Mouse (Mus musculus) neural tube, embryonic 11.5 days (tissue): Measurements from ENCODE around the gene Fam217b. TPM values are rescaled to one million over a fixed set of nuclear protein-coding genes. Genes with fewer than 3 reads are reported as not detected.
A peak's percentile ranks its signal among the peaks of the same experiment; 100 is the strongest.

Experiments used
- ATAC-seq: fragments of 200-750 bp; cut with Nextera tagmentation; 2 replicates; pipeline ENCODE4 v1.8.0; 2017; ENCODE audit warnings: moderate number of reproducible peaks, mild to moderate bottlenecking, moderate TSS enrichment, moderate library complexity; ENCODE audit not compliant: insufficient read depth, low FRiP score, low TSS enrichment
- DNase-seq: peaks from one replicate; pipeline ENCODE4 v3.0.0-alpha.2; 2015; ENCODE audit warnings: low spot score
- H3K27ac ChIP-seq: fragments of 300-500 bp; sonication (generic); 2 replicates; pipeline ENCODE4 v1.5.1; 2014; ENCODE audit warnings: low read depth, mild to moderate bottlenecking, low read length
- H3K27me3 ChIP-seq: fragments of 300-500 bp; sonication (generic); 2 replicates; pipeline ENCODE4 v1.6.1; 2014; ENCODE audit warnings: mild to moderate bottlenecking, low read length, mixed read lengths; ENCODE audit not compliant: control insufficient read depth, insufficient read depth
- H3K36me3 ChIP-seq: fragments of 300-500 bp; sonication (generic); 2 replicates; pipeline ENCODE4 v1.6.1; 2014; ENCODE audit warnings: mild to moderate bottlenecking, low read length, moderate library complexity, mixed read lengths; ENCODE audit not compliant: control insufficient read depth, insufficient read depth
- H3K4me1 ChIP-seq: fragments of 300-500 bp; sonication (generic); 2 replicates; pipeline ENCODE4 v1.6.1; 2014; ENCODE audit warnings: low read length, mixed read lengths; ENCODE audit not compliant: control insufficient read depth, insufficient read depth
- H3K4me2 ChIP-seq: fragments of 300-500 bp; sonication (generic); 2 replicates; pipeline ENCODE4 v1.6.1; 2014; ENCODE audit warnings: low read depth, mild to moderate bottlenecking, moderate library complexity
- H3K4me3 ChIP-seq: fragments of 300-500 bp; sonication (generic); 2 replicates; pipeline ENCODE4 v1.5.1; 2014; ENCODE audit warnings: low read depth, low read length
- H3K9ac ChIP-seq: fragments of 300-500 bp; sonication (generic); 2 replicates; pipeline ENCODE4 v1.6.1; 2014; ENCODE audit warnings: mild to moderate bottlenecking, low read length
- H3K9me3 ChIP-seq: fragments of 300-500 bp; sonication (generic); 2 replicates; pipeline ENCODE4 v1.6.1; 2016; ENCODE audit warnings: low read length; ENCODE audit not compliant: control insufficient read depth
- WGBS: fragments of 180-500 bp; shearing (Covaris S2); extraction: QIAGEN DNeasy Blood & Tissue Kit; methylation state at CpG from one replicate; pipeline ENCODE4 v1.1.7; 2014; 5-methylcytosine and 5-hydroxymethylcytosine counted together
- polyA plus RNA-seq: library from polyadenylated mRNA; unstranded; fragments of >200 nt; fragmentation: Nextera tagmentation; extraction: Ambion mirVana; gene quantifications from 2 replicates; pipeline ENCODE4 v1.2.1, GENCODE M21; 2014

The Fam217b gene
- polyA plus RNA-seq, 1 experiment from 2014 or later, result 3.5 TPM

DNA sequence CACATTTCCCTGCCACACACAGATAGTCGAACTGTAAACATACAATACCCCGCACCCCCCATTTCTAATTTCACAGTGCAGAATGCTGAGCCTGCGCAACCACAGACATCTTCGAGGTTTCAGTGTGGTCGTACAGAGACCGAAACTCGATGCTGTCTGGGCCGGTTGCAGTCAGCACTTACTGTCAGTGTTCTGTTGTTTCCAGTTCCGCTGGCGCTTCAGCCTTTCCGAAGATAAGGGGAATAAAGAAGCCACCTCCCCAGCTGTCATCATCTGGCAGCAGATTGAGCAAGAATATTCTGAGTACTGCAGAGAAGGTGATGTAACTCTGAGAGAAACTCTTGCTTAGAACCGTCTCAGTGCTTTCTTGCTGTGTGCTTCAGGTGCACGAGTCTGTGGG is 2.1 kb downstream of the Fam217b start:
- peaks cover 11% of the 10 kb centered on the region for H3K4me1 ChIP-seq
- no peak for DNase-seq
- H3K36me3 ChIP-seq, result no peaks in the 10 kb centered on the region
- H3K4me3 ChIP-seq, result no peak overlapping the region
- H3K27me3 ChIP-seq, result peaks cover 12% of the 10 kb centered on the region
- no peak overlapping the region for H3K27ac ChIP-seq
- H3K9ac ChIP-seq, result no peak overlapping the region
- WGBS, result 80% methylated on average over 13 of the region's 13 CpGs
- H3K4me2 ChIP-seq, result no peak overlapping the region
- no peak for ATAC-seq
- no peaks in the 10 kb centered on the region for H3K9me3 ChIP-seq

GRCm38 (mm10) chr2:178416970-178417369 is 2.6 kb downstream of the Fam217b start:
- H3K4me3 ChIP-seq, result no peak overlapping the region
- no peaks in the 10 kb centered on the region for H3K36me3 ChIP-seq

DNA sequence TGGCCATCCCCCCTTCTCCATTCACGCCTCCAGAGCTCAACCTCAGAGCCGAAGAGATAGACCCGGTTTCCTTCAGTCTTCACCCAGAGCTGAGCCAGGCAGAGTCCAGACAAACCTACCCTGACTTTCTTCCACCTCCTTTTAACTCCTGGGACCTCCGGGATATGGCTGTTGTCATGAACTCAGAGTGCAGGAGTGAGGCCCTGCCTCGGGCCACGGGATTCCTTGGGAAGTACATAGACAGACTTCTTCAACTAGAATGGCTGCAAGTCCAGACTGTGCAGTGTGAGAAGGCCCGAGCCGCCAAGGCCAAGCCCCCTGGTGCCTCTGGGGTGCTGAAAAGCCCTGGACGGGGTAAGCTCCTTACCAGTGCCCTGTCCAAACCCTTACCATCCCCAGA is 6.3 kb downstream of the Fam217b start:
- DNase-seq, result no peak
- no peak for ATAC-seq
- H3K9ac ChIP-seq, result no peak overlapping the region
- H3K9me3 ChIP-seq, result no peaks in the 10 kb centered on the region
- H3K4me3 ChIP-seq, result no peak overlapping the region
- no peaks in the 10 kb centered on the region for H3K4me1 ChIP-seq
- 75% methylated on average over 9 of the region's 9 CpGs for WGBS
- H3K4me2 ChIP-seq, result no peak overlapping the region
- no peaks in the 10 kb centered on the region for H3K27me3 ChIP-seq
- H3K27ac ChIP-seq, result no peak overlapping the region
- no peaks in the 10 kb centered on the region for H3K36me3 ChIP-seq

More at GRCm38 (mm10) chr2:178416970-178417369, 2.6 kb downstream of the Fam217b start:
- WGBS, result 60% methylated on average over 4 of the region's 4 CpGs
- H3K9me3 ChIP-seq, result no peaks in the 10 kb centered on the region
- H3K4me2 ChIP-seq, result no peak overlapping the region
- DNase-seq, result no peak
- no peak for ATAC-seq
- no peak overlapping the region for H3K27ac ChIP-seq
- peaks cover 11% of the 10 kb centered on the region for H3K4me1 ChIP-seq
- peaks cover 12% of the 10 kb centered on the region for H3K27me3 ChIP-seq
- no peak overlapping the region for H3K9ac ChIP-seq

DNA sequence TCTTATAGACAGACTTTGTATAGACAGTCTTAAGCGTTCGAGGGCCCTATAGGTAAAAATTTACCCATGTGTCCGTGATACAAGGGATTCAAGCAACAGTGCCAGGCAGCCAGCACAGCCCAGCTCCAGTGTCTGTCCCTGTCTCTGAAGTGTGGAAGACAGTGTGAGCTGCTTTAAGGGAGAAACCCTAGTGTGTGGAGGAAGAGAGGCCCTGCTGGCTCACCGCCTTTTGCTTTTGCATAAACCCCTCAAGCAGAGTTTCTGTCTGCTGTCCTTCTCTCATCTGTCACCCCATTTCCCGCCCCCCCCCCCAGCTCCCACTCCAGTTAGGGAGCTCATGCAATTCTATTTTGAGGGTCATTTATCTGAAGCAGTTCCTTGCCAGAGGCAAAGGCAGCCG is 7.3 kb downstream of the Fam217b start:
- Histone ChIP-seq H3K27me3 (no peaks in the 10 kb centered on the region), H3K4me1 (no peaks in the 10 kb centered on the region), H3K4me2 (no peak overlapping the region), H3K27ac (no peak overlapping the region), H3K9ac (no peak overlapping the region; the same call in 1 of the 2 replicates), H3K9me3 (no peaks in the 10 kb centered on the region), H3K36me3 (no peaks in the 10 kb centered on the region), H3K4me3 (no peak overlapping the region)
- ATAC-seq (no peak; the same call in 1 of the 2 replicates), DNase-seq (peak; percentile 16)
- 45% methylated on average over 6 of the region's 6 CpGs for WGBS

- WGBS, result 31% methylated on average over 3 of the region's 3 CpGs
- DNase-seq (no peak), ATAC-seq (no peak)
- Histone ChIP-seq H3K27ac (no peak overlapping the region), H3K4me1 (no peaks in the 10 kb centered on the region), H3K9ac (no peak overlapping the region), H3K9me3 (no peaks in the 10 kb centered on the region), H3K4me3 (no peak overlapping the region), H3K36me3 (no peaks in the 10 kb centered on the region), H3K4me2 (no peak overlapping the region), H3K27me3 (no peaks in the 10 kb centered on the region)
Observed at GRCm38 (mm10) chr2:178422186-178422585, 7.9 kb downstream of the Fam217b start.

DNA sequence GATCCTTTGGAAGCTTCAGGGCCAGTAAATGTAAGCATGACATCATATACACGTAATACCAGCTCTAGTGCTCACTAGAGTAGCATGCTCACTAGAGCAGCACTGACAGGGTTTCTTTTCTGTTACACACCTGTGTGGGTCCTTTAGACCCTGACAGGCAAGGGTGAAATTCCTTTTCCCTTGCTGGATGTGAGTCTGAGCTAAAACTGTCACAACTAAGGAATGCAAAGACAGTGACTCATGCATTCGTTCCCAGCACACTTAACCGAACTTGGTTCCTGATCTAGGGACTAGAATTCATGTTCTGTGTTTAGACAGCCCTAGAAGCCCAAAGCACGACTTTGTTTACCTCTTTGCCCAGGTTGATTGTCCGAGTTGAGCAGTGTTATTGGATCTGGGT is 8.9 kb downstream of the Fam217b start:
- Histone ChIP-seq H3K9ac (no peak overlapping the region), H3K4me3 (no peak overlapping the region), H3K27me3 (no peaks in the 10 kb centered on the region), H3K4me1 (no peaks in the 10 kb centered on the region), H3K36me3 (no peaks in the 10 kb centered on the region), H3K4me2 (no peak overlapping the region), H3K27ac (no peak overlapping the region), H3K9me3 (no peaks in the 10 kb centered on the region)
- no peak for ATAC-seq
- DNase-seq, result no peak
- 76% methylated on average over 5 of the region's 5 CpGs for WGBS

DNA sequence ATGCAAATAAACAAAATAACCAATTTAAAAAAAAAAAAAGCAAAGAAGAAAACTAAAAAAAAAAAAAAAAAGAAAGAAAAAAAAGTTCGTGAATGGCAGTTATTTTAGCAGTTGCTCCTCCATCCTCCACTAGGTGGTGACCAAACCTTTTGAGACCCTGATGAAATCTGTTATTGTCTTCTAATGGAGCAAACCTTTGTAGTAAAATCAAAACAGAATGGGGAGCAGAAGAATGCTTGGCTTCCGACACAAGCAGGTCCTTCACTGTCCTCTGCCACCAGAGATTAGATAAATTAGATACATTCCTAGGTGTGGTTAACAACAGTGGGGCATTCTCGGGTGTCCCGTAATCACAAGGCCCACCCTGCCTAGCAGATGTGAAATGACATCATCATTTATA is 11.9 kb downstream of the Fam217b start:
- H3K4me1 ChIP-seq, result no peaks in the 10 kb centered on the region
- no peak overlapping the region for H3K4me2 ChIP-seq
- H3K9me3 ChIP-seq, result no peaks in the 10 kb centered on the region
- WGBS, result 61% methylated on average over 4 of the region's 4 CpGs
- H3K27me3 ChIP-seq, result no peaks in the 10 kb centered on the region
- ATAC-seq, result peak; percentile 31; the same call in 1 of the 2 replicates
- H3K27ac ChIP-seq, result no peak overlapping the region
- no peaks in the 10 kb centered on the region for H3K36me3 ChIP-seq
- no peak for DNase-seq
- no peak overlapping the region for H3K9ac ChIP-seq
- H3K4me3 ChIP-seq, result no peak overlapping the region

DNA sequence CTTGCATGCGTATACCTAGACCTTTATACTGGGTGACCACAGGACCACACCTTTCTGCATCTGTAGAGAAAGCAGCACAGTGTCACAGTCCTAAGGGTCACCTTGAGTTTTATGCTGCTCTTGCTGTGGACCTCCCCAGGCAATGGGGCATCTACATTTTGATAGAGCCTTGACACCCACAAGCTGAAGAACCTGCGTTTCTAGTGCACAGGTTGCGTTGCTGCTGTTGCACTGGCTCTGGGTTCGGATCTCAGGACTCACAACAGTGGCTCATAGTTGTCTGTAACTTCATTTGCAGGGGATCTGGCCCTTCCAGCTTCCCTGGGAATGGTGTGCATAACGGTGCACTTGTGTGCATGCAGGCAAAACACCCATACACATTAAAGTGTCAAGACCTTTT is 12.9 kb downstream of the Fam217b start:
- Histone ChIP-seq H3K4me3 (no peak overlapping the region), H3K9me3 (no peaks in the 10 kb centered on the region), H3K36me3 (no peaks in the 10 kb centered on the region), H3K4me1 (no peaks in the 10 kb centered on the region), H3K9ac (no peak overlapping the region), H3K27ac (no peak overlapping the region), H3K27me3 (no peaks in the 10 kb centered on the region), H3K4me2 (no peak overlapping the region)
- ATAC-seq, result no peak
- WGBS, result 85% methylated on average over 5 of the region's 5 CpGs
- DNase-seq, result no peak

DNA sequence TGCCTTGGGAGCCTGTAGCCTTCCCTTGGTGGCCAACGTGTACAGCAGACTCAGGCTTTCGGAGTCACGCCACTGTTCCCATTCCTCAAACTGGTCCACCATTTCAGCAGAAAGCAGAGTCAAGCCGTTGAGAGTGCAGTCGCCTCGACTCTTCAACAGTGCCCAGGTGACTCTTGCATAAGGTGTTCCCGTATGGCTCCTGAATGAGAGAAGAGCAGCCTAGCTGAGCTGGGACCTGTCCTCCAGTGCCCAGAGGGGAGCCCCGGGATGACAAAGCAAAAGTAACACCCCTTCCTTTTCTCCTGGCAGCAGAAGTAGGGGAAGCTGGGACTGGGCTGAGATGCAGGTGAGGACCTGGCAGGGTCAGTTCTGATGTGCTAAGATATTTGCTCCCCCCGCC is 13.9 kb downstream of the Fam217b start:
- no peak for DNase-seq
- H3K4me2 ChIP-seq, result no peak overlapping the region
- ATAC-seq, result no peak

More for the DNA sequence above, 13.9 kb downstream of the Fam217b start:
- no peak overlapping the region for H3K27ac ChIP-seq
- 81% methylated on average over 9 of the region's 9 CpGs for WGBS
- no peaks in the 10 kb centered on the region for H3K27me3 ChIP-seq
- H3K9ac ChIP-seq, result no peak overlapping the region
- H3K4me3 ChIP-seq, result no peak overlapping the region
- no peaks in the 10 kb centered on the region for H3K9me3 ChIP-seq
- H3K4me1 ChIP-seq, result no peaks in the 10 kb centered on the region
- H3K36me3 ChIP-seq, result no peaks in the 10 kb centered on the region
